Mouse (Mus musculus) layer of hippocampus, adult 9-11 months (tissue): ENCODE results near the gene Bud13.

Experiments
- DNase-seq: peaks from one replicate; pipeline ENCODE4 v3.0.0; 2022

The Bud13 gene

GRCm38 (mm10) chr9:46282631-46283436 lies at the start of gene Bud13:
TSS of gene Bud13 (plus strand) at chr9:46283008.
- peak; percentile 84 for DNase-seq

DNA sequence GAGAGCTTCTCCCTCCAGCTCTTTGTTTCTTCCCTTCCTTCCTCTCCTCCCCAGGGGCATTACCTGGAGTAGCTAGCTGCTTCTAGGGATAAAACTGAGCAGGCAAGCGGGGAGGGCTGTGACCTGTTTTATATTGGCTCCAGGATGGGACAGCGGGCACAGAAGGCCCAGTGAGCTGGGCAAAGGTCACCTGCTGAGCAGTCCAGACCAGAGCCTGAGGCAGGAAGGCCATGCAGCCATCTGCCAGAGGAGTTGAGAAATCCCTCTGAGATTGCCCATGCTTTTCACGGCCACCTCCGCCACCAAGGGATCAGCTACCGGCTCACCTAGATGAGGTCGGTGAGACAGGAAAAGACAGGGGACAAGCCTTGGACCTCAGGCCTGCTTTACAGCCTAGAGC lies 47.6 kb upstream of the Bud13 start:
- no peak for DNase-seq

DNA sequence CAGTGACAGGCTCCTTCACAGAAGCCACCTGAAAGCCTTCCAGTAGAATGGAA lies 47.4 kb upstream of the Bud13 start, which contains the start of gene Apoc3:
TSS of gene Apoc3 (minus strand) at position 41 of the 53 bp plus-strand sequence.
- DNase-seq = no peak

GRCm38 (mm10) chr9:46235649-46236048 lies 47.2 kb upstream of the Bud13 start:
- DNase-seq = no peak

- no peak for DNase-seq
These were observed 44.0 kb upstream of the Bud13 start for GRCm38 (mm10) chr9:46238850-46239249.

DNA sequence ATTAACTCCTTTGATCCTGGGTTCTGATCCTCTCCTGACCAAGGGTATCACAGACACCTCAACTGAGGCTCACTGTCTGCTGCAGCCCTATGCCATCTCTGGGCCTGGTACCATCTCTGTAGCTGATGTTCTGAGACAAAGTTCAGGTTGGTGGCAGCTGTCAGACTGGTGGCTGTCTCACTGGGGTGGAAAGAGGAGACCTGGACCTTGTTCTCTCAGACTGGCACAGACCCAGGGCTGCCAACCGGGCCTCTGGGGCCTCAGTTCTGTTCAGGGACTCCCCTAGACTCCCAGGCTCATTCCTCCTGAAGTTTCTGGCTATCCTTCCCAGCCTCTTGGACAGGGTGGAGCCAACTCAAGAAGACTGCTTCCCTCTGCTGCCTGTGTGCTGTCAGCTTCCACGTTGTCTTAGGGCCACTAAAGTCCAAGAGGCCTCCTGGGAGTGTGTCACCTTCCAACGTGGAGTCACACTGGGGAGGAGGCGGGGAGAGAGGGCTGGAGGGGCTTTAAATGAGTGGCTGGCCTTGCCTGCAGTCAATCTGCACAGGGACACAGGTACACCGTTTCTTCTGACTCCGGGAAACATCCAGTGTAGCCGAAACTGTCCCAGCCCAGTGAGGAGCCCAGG lies 42.2 kb upstream of the Bud13 start, which contains the start of gene Apoa4:
TSS of gene Apoa4 (plus strand) at position 171 of the 628 bp plus-strand sequence.
- DNase-seq = no peak

DNA sequence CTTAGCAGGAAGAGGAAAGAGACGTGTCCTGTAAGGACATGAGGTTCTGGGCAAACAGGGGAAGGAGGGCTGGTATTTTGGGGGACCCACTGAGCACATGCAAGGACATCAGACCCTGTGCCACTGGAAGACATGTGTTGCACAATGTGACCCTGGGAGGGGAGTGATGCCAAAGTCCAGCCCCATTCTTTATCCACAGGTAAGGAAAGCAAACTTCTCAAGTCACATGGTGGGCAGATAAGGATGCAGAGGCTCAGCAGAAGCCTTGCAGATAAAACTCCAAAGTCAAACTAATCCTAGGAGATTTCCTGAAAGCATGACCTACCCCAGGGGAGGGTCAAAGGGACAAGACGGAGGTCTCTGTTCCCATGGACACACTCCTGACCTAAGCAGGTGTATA lies 41.0 kb upstream of the Bud13 start:
- no peak for DNase-seq

DNA sequence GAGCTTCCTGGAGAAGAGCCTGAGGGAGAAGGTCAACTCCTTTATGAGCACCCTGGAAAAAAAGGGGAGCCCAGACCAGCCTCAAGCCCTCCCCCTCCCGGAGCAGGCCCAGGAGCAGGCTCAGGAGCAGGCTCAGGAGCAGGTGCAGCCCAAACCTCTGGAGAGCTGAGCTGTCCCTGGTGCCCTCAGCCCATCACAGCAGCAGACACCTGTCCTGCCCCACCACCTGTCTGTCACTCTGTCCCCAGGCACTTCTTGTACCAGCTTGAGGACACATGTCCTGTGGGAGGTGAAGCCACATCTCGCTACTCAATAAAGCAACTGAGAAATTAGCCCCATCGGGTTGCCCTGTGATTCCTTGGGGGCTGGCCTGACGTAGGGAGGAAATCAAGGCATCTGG lies 39.7 kb upstream of the Bud13 start:
- no peak for DNase-seq

- no peak for DNase-seq
These were observed 39.2 kb upstream of the Bud13 start for GRCm38 (mm10) chr9:46243584-46243983.

- peak; percentile 45 for DNase-seq
These were observed 36.0 kb upstream of the Bud13 start for GRCm38 (mm10) chr9:46246752-46247324.

- no peak for DNase-seq
These were observed 26.6 kb upstream of the Bud13 start for GRCm38 (mm10) chr9:46256177-46256576.

- no peak for DNase-seq
These were observed 26.0 kb upstream of the Bud13 start for GRCm38 (mm10) chr9:46256658-46257385.

DNA sequence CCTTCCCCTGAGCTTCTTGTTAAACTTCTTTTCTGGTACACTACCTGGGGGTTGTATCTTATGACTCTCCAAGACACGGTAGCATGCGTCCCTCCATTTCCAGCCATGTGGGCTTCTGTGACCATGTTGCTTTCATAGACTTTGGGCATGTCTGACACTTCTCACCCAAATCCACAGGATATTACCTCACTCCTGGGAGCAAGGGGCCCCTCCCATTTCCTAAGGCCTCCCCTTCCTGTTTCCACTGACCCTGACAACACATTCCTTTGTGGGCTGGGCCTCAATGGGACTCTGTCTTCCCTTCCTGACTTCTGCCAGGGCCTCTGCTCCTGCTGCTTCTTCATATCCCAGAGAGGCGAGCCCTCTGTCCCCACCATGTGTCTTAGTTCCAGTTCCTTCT lies 25.3 kb upstream of the Bud13 start:
- no peak for DNase-seq

DNA sequence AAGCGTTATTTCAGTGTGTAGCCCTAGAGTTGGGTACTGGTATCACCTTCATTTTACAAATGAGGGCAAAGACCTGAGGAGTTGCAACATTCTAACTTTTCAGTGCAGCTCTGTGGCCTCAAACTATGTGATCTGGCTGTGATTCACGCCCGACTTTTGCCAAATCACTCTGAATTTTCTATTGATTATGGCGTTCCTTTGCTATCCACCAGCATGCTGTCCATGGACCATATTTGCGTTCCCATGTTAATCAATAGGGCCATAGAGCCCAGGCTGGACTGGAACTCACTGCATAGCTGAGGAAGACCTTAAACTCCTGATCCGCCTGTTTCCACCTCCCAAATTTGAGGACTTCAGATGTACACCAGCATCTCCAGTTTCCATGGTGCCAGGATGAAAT lies 23.7 kb upstream of the Bud13 start:
- no peak for DNase-seq

DNA sequence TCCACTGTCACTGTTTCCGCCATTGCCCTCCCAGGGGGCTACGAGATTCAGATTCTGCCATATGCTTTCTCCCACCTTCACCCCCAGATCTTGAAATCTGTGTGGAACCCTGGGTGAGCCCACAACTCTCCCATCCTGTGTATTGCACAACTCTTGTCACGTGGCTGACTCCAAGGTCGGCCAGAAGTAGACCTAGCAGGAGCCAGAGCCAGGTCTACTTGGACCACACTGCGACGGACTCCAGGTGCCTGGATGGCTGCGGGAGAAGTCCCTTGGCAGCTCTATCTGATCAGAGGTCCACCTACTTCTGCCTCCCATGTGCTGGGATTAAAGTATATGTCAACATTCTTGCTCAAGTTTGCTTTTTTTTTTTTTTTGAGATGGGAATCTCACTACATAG lies 21.7 kb upstream of the Bud13 start:
- no peak for DNase-seq

DNA sequence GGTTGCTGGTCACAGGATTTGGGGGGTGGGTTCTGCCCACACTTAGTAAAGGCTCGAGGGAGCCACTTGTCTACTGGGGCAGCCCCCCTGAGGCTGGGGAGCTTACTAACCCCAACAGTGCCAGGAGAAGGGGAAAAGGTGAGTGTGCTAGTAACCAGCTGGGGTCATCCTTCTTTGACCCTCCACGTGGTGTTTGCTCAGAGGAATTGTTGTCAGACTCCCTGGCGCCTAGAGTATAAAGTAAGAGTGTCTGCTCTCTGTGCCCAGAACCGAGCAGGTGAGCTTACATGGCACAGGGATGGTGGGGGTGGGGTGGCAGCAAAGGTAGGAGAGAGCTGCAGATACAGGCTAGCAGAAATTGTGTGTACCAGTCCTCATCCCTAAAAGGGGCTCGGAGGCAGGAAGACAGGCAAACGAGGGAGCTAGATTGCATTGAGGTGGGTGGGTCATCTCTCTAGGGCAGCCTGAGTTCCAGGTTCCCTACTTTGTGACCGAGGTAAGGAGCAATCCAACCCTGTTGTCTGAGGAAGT lies 14.4 kb upstream of the Bud13 start, which contains the start of gene Apoa5:
TSS of gene Apoa5 (plus strand) at position 291 of the 531 bp plus-strand sequence.
- no peak for DNase-seq

DNA sequence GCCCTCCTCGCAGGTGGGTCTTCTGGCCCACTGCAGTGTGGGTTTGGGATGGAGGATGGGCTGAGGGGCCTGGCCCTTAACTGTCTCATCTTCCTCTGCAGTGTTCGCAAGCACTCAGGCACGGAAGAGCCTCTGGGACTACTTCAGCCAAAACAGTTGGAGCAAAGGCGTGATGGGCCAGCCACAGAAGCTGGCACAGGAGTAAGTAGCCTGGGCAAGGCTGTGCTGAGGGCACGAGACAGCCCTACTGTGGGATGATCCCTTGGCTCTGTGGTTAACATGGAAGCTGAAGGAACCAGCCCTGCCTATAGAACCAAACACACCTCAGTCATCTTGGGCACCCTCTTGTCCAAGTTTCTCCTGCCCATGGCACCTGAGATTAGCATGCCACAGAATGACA lies 13.7 kb upstream of the Bud13 start:
- DNase-seq = no peak

DNA sequence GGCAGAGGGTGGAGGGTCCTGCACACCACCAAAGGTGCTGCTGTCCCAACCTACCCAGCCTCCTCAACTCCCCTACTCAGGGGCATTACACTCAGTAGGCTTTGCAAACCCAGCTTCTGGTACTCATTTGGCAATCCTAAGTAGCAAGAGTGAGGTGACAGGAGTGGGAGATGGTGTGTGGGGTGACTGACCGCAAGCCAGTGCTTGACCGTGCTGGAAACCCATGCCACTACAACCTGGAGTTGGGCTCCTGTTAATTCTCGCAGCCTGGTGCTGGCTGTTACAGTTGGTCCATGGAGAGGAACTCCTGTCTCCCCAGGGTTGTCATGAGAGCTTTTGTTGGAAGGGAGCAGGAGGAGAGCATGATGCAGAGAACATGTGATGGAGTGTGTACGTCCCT lies 12.0 kb upstream of the Bud13 start:
- no peak for DNase-seq

- no peak for DNase-seq
These were observed 10.7 kb upstream of the Bud13 start for GRCm38 (mm10) chr9:46272070-46272469.

GRCm38 (mm10) chr9:46272677-46273454 lies 9.9 kb upstream of the Bud13 start, which contains the start of gene Zpr1:
TSS of gene Zpr1 (plus strand) at chr9:46273064.
- DNase-seq = peak; percentile 92

- DNase-seq = no peak
These were observed 8.3 kb upstream of the Bud13 start for GRCm38 (mm10) chr9:46274494-46274893.

DNA sequence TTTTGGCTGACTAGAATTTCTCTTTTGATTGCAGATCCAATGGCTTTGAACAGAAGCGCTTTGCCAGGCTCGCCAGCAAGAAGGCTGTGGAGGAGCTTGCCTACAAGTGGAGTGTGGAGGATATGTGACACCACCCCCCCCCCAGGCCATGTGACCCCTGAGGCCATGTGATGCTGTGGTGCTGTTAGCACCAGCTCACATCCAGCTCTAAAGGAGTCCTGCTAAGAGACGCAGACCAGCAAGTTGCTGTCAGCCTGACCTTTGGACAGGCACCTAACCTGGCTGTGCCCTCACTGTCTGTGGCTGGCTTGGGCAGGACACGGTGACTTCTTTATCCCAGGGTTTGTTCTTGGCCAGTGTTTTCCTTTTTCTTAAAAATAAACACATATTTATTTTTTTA lies 15.6 kb downstream of the Bud13 start:
- DNase-seq = no peak

DNA sequence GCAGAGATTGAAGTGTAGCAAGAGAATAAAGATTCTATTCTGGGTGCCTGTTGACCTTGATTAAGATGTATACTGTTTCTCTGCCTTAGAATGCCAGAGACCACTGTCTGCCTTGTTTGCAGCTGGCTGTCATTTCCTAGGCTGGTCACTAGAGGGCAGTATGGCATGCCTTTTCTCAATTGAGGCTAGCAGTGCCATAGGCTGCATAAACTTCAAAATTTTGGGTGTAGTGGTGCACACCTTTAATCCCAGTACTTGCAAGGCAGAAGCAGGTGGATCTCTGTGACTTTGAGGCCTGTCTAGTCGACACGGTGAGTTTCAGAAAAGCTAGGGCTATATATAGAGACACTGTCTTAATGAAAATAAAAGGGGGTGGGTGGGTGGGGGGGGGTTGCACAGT lies 19.3 kb downstream of the Bud13 start:
- DNase-seq = peak; percentile 34
